Mouse (Mus musculus) heart, postnatal 0 days (tissue): ENCODE measurements around the gene C87436.

ENCODE experiments used
- CTCF ChIP-seq: IDR thresholded peaks from 2 replicates; pipeline ENCODE4 v1.5.1; 2016; ENCODE audit warnings: antibody characterized with exemption, control low read depth, low read depth
- EP300 ChIP-seq: IDR thresholded peaks from 2 replicates; pipeline ENCODE4 v1.6.1; 2016; ENCODE audit warnings: antibody characterized with exemption, low read depth

- no peak for TF ChIP-seq CTCF
- no peak for TF ChIP-seq EP300
Measured at GRCm38 (mm10) chr6:86499571-86500109, 61.5 kb downstream of the C87436 start.
